Mouse (Mus musculus) forebrain, embryonic 12.5 days (tissue): ENCODE measurements around the gene Prrg2. TPM values are rescaled to one million over a fixed set of nuclear protein-coding genes. Genes with fewer than 3 reads are reported as not detected.
"Not testable (repeated sequence)": the region's sequence is repeated elsewhere in the genome, so short reads cannot be mapped to it uniquely, and the experiment has no call there.

Experiments used
- ATAC-seq: fragments of 200-750 bp; cut with Nextera tagmentation; 2 replicates; pipeline ENCODE4 v1.8.0; 2017; ENCODE audit warnings: moderate TSS enrichment; ENCODE audit not compliant: low FRiP score
- H3K27ac ChIP-seq: fragments of 300-500 bp; sonication (generic); 2 replicates; pipeline ENCODE4 v1.5.1; 2016; ENCODE audit warnings: mild to moderate bottlenecking
- H3K27me3 ChIP-seq: fragments of 300-500 bp; sonication (generic); 2 replicates; pipeline ENCODE4 v1.6.1; 2016; ENCODE audit warnings: mild to moderate bottlenecking
- H3K36me3 ChIP-seq: fragments of 300-500 bp; sonication (generic); replicated peaks from 2 replicates; pipeline ENCODE4 v1.6.1; 2016; ENCODE audit warnings: mild to moderate bottlenecking
- H3K4me1 ChIP-seq: fragments of 300-500 bp; sonication (generic); 2 replicates; pipeline ENCODE4 v1.6.1; 2016
- H3K4me2 ChIP-seq: fragments of 300-500 bp; sonication (generic); 2 replicates; pipeline ENCODE4 v1.6.1; 2016; ENCODE audit warnings: mild to moderate bottlenecking, moderate library complexity
- H3K4me3 ChIP-seq: fragments of 300-500 bp; sonication (generic); replicated peaks from 2 replicates; pipeline ENCODE4 v1.5.1; 2016; ENCODE audit warnings: mild to moderate bottlenecking
- H3K9ac ChIP-seq: fragments of 300-500 bp; sonication (generic); 2 replicates; pipeline ENCODE4 v1.6.1; 2016; ENCODE audit warnings: mild to moderate bottlenecking
- H3K9me3 ChIP-seq: fragments of 300-500 bp; sonication (generic); 2 replicates; pipeline ENCODE4 v1.6.1; 2016
- WGBS: fragments of 180-500 bp; shearing (Covaris S2); methylation state at CpG from one replicate; pipeline ENCODE4 v1.1.7; 2016; 5-methylcytosine and 5-hydroxymethylcytosine counted together
- polyA plus RNA-seq: library from polyadenylated mRNA; unstranded; fragments of >200 nt; fragmentation: Nextera tagmentation; extraction: Ambion mirVana; gene quantifications from 2 replicates; pipeline ENCODE4 v1.2.1, GENCODE M21; 2016

Gene Prrg2
- 17.1 and 18.2 TPM in 2 replicates for polyA plus RNA-seq

- Histone ChIP-seq H3K4me3 (peak within 1 kb of the TSS; percentile 57), H3K27ac (peak within 1 kb of the TSS; percentile 87), H3K36me3 (no peaks in the 10 kb centered on the region), H3K4me1 (peaks cover 39% of the 10 kb centered on the region), H3K9me3 (no peaks in the 10 kb centered on the region), H3K4me2 (peak within 1 kb of the TSS; percentile 69), H3K27me3 (no peaks in the 10 kb centered on the region), H3K9ac (peak within 1 kb of the TSS; percentile 59)
- WGBS = under 1% methylated on average over 31 of the region's 31 CpGs
- ATAC-seq = peak; percentile 86
Measured at GRCm38 (mm10) chr7:45062239-45062835, at the start of gene Prrg2, which contains the start of gene Nosip. Prrg2 (minus strand) TSS chr7:45062677. Nosip (plus strand) TSS chr7:45062429.

GRCm38 (mm10) chr7:45111940-45112339 lies 49.5 kb upstream of the Prrg2 start:
- 69% methylated on average over 2 of the region's 2 CpGs for WGBS
- Histone ChIP-seq H3K27ac (no peak overlapping the region), H3K9ac (no peak overlapping the region), H3K4me3 (no peak overlapping the region), H3K27me3 (no peaks in the 10 kb centered on the region), H3K4me2 (no peak overlapping the region), H3K36me3 (no peaks in the 10 kb centered on the region), H3K4me1 (no peaks in the 10 kb centered on the region), H3K9me3 (no peaks in the 10 kb centered on the region)
- ATAC-seq = no peak

GRCm38 (mm10) chr7:45110089-45110488 lies 47.6 kb upstream of the Prrg2 start:
- H3K27me3 ChIP-seq, ATAC-seq, H3K36me3 ChIP-seq, H3K4me3 ChIP-seq, H3K4me2 ChIP-seq, H3K9me3 ChIP-seq, H3K4me1 ChIP-seq, H3K9ac ChIP-seq, H3K27ac ChIP-seq: not testable (repeated sequence)
- WGBS = 98% methylated on average over 4 of the region's 4 CpGs

- Histone ChIP-seq H3K36me3 (no peaks in the 10 kb centered on the region), H3K9me3 (no peaks in the 10 kb centered on the region), H3K27ac (no peak overlapping the region), H3K27me3 (no peaks in the 10 kb centered on the region), H3K9ac (no peak overlapping the region), H3K4me1 (peaks cover 6% of the 10 kb centered on the region), H3K4me3 (no peak overlapping the region), H3K4me2 (no peak overlapping the region)
- no peak for ATAC-seq
- 69% methylated on average over 5 of the region's 5 CpGs for WGBS
Measured at GRCm38 (mm10) chr7:45107052-45107645, 44.7 kb upstream of the Prrg2 start.

GRCm38 (mm10) chr7:45106441-45106840 lies 44.0 kb upstream of the Prrg2 start:
- Histone ChIP-seq H3K27me3 (no peaks in the 10 kb centered on the region), H3K4me2 (no peak overlapping the region), H3K4me3 (no peak overlapping the region), H3K4me1 (peaks cover 6% of the 10 kb centered on the region), H3K9ac (no peak overlapping the region), H3K36me3 (no peaks in the 10 kb centered on the region), H3K27ac (no peak overlapping the region), H3K9me3 (no peaks in the 10 kb centered on the region)
- ATAC-seq = no peak
- WGBS = 42% methylated on average over 6 of the region's 6 CpGs

- 83% methylated on average over 8 of the region's 8 CpGs for WGBS
- no peaks in the 10 kb centered on the region for H3K36me3 ChIP-seq
- no peak overlapping the region for H3K27ac ChIP-seq
- H3K9ac ChIP-seq = no peak overlapping the region
- H3K9me3 ChIP-seq = no peaks in the 10 kb centered on the region
- peaks cover 6% of the 10 kb centered on the region for H3K4me1 ChIP-seq
- no peak overlapping the region for H3K4me3 ChIP-seq
- ATAC-seq = no peak
- no peak overlapping the region for H3K4me2 ChIP-seq
- H3K27me3 ChIP-seq = no peaks in the 10 kb centered on the region
Measured at GRCm38 (mm10) chr7:45105491-45105890, 43.0 kb upstream of the Prrg2 start.

- H3K27ac ChIP-seq = no peak overlapping the region
- no peak overlapping the region for H3K4me2 ChIP-seq
Measured at GRCm38 (mm10) chr7:45104941-45105340, 42.5 kb upstream of the Prrg2 start.

GRCm38 (mm10) chr7:45103652-45104180 lies 41.2 kb upstream of the Prrg2 start, which contains the start of gene Fcgrt:
Fcgrt (minus strand) TSS chr7:45103851.
- no peak within 1 kb of the TSS for H3K4me3 ChIP-seq
- no peaks in the 10 kb centered on the region for H3K36me3 ChIP-seq
- no peaks in the 10 kb centered on the region for H3K9me3 ChIP-seq
- 78% methylated on average over 7 of the region's 7 CpGs for WGBS
- no peaks in the 10 kb centered on the region for H3K27me3 ChIP-seq
- no peak within 1 kb of the TSS for H3K4me2 ChIP-seq
- peaks cover 6% of the 10 kb centered on the region for H3K4me1 ChIP-seq
- H3K27ac ChIP-seq = no peak within 1 kb of the TSS
- H3K9ac ChIP-seq = no peak within 1 kb of the TSS
- no peak for ATAC-seq

More at GRCm38 (mm10) chr7:45104941-45105340, 42.5 kb upstream of the Prrg2 start:
- WGBS = 83% methylated on average over 5 of the region's 5 CpGs
- no peak overlapping the region for H3K9ac ChIP-seq
- H3K27me3 ChIP-seq = no peaks in the 10 kb centered on the region
- H3K36me3 ChIP-seq = no peaks in the 10 kb centered on the region
- no peak overlapping the region for H3K4me3 ChIP-seq
- H3K9me3 ChIP-seq = no peaks in the 10 kb centered on the region
- H3K4me1 ChIP-seq = peaks cover 6% of the 10 kb centered on the region
- no peak for ATAC-seq

GRCm38 (mm10) chr7:45102940-45103585 lies 40.6 kb upstream of the Prrg2 start:
- Histone ChIP-seq H3K4me1 (peaks cover 6% of the 10 kb centered on the region), H3K27me3 (no peaks in the 10 kb centered on the region), H3K9me3 (no peaks in the 10 kb centered on the region), H3K4me3 (no peak overlapping the region), H3K27ac (no peak overlapping the region), H3K4me2 (no peak overlapping the region), H3K9ac (no peak overlapping the region), H3K36me3 (no peaks in the 10 kb centered on the region)
- WGBS = 86% methylated on average over 9 of the region's 9 CpGs
- ATAC-seq = no peak

GRCm38 (mm10) chr7:45102441-45102840 lies 40.0 kb upstream of the Prrg2 start:
- Histone ChIP-seq H3K9ac (no peak overlapping the region), H3K27me3 (no peaks in the 10 kb centered on the region), H3K4me3 (no peak overlapping the region), H3K27ac (no peak overlapping the region), H3K36me3 (no peaks in the 10 kb centered on the region), H3K9me3 (no peaks in the 10 kb centered on the region), H3K4me2 (no peak overlapping the region), H3K4me1 (peaks cover 6% of the 10 kb centered on the region)
- WGBS = 91% methylated on average over 11 of the region's 11 CpGs
- no peak for ATAC-seq

GRCm38 (mm10) chr7:45100046-45100445 lies 37.6 kb upstream of the Prrg2 start:
- no peak overlapping the region for H3K4me2 ChIP-seq
- no peaks in the 10 kb centered on the region for H3K4me1 ChIP-seq
- ATAC-seq = no peak
- no peaks in the 10 kb centered on the region for H3K9me3 ChIP-seq
- H3K36me3 ChIP-seq = no peaks in the 10 kb centered on the region
- no peaks in the 10 kb centered on the region for H3K27me3 ChIP-seq
- H3K27ac ChIP-seq = no peak overlapping the region
- H3K4me3 ChIP-seq = no peak overlapping the region
- no peak overlapping the region for H3K9ac ChIP-seq
- WGBS = 96% methylated on average over 6 of the region's 6 CpGs

GRCm38 (mm10) chr7:45098541-45099240 lies 36.2 kb upstream of the Prrg2 start:
- 90% methylated on average over 8 of the region's 8 CpGs for WGBS
- no peak overlapping the region for H3K4me3 ChIP-seq
- no peak for ATAC-seq
- no peaks in the 10 kb centered on the region for H3K36me3 ChIP-seq
- H3K27ac ChIP-seq = no peak overlapping the region
- no peak overlapping the region for H3K9ac ChIP-seq
- no peaks in the 10 kb centered on the region for H3K4me1 ChIP-seq
- H3K9me3 ChIP-seq = no peaks in the 10 kb centered on the region
- H3K4me2 ChIP-seq = no peak overlapping the region
- 0 out of 2 replicates have a peak, but pooled peaks cover 6% of the 10 kb centered on the region for H3K27me3 ChIP-seq
